Mouse (Mus musculus) heart, adult 2 months (tissue): ENCODE data around the gene Fsd1l. TPM values are rescaled to one million over a fixed set of nuclear protein-coding genes. Genes with fewer than 3 reads are reported as not detected.

Source experiments
- DNase-seq, 2 experiments: peaks; one replicate each; pipeline ENCODE4 v3.0.0; 2021
- H3K27ac ChIP-seq: fragments of 200-600 bp; 2 replicates; pipeline ENCODE4 v1.8.1; 2022
- H3K27me3 ChIP-seq: fragments of 200-500 bp; 2 replicates; pipeline ENCODE4 v1.6.1; 2012; ENCODE audit warnings: mild to moderate bottlenecking, low read length, inconsistent platforms, mixed read lengths; ENCODE audit not compliant: control insufficient read depth, insufficient read depth
- H3K36me3 ChIP-seq: fragments of 200-500 bp; 2 replicates; pipeline ENCODE4 v1.6.1; 2012; ENCODE audit warnings: low read length, inconsistent platforms; ENCODE audit not compliant: control insufficient read depth, insufficient read depth
- H3K4me1 ChIP-seq: fragments of 200-500 bp; 2 replicates; pipeline ENCODE4 v1.6.1; 2011; ENCODE audit warnings: low read length; ENCODE audit not compliant: control insufficient read depth, insufficient read depth
- H3K4me3 ChIP-seq: fragments of 200-600 bp; 2 replicates; pipeline ENCODE4 v1.8.1; 2022
- H3K79me2 ChIP-seq: fragments of 200-500 bp; replicated peaks from 2 replicates; pipeline ENCODE4 v1.6.1; 2012; ENCODE audit warnings: mild to moderate bottlenecking, inconsistent platforms, low read length, moderate library complexity, mixed read lengths; ENCODE audit not compliant: control insufficient read depth, insufficient read depth
- H3K9ac ChIP-seq: fragments of 200-500 bp; 2 replicates; pipeline ENCODE4 v1.6.1; 2012; ENCODE audit warnings: low read depth, mild to moderate bottlenecking, control low read depth, inconsistent platforms, low read length, mixed read lengths
- CTCF ChIP-seq: fragments of 200-600 bp; IDR thresholded peaks from 2 replicates; pipeline ENCODE4 v1.8.1; 2022; ENCODE audit warnings: antibody characterized with exemption, mild to moderate bottlenecking, moderate library complexity
- EP300 ChIP-seq: fragments of 200-500 bp; IDR thresholded peaks from 2 replicates; pipeline ENCODE4 v1.6.1; 2011; ENCODE audit warnings: low read depth, low read length, control low read depth; ENCODE audit not compliant: insufficient read depth
- POLR2A ChIP-seq: fragments of 200-500 bp; IDR thresholded peaks from 2 replicates; pipeline ENCODE4 v1.6.1; 2011; ENCODE audit warnings: mild to moderate bottlenecking, low read depth, low read length, control low read depth; ENCODE audit not compliant: insufficient read depth
- WGBS: fragments of 180-500 bp; shearing (Covaris S2); methylation state at CpG from one replicate; pipeline ENCODE4 v1.1.7; 2018; 5-methylcytosine and 5-hydroxymethylcytosine counted together
- intact Hi-C: fragments of 180-260 bp; cut with DNase I; formaldehyde crosslinking; loops from one replicate; pipeline ENCODE4 v1.15.1; 2025
- polyA plus RNA-seq: library from polyadenylated mRNA; depleted of rRNA; stranded (reverse); fragments of >200 nt; gene quantifications from 2 replicates; pipeline ENCODE4 v1.2.3, GENCODE M21; 2012
- total RNA-seq, 2 experiments: library from RNA; stranded (reverse); gene quantifications; 2 replicates each; pipeline ENCODE4 v1.2.3; 2021

The Fsd1l gene
- total and polyA plus RNA-seq, 3 experiments, result 5.8 to 48.9 (median 48.7) TPM

- no peak for TF ChIP-seq POLR2A
- TF ChIP-seq CTCF, result no peak
- TF ChIP-seq EP300, result no peak
- 81% methylated on average over 7 of the region's 7 CpGs for WGBS
- H3K79me2 ChIP-seq, result no peaks in the 10 kb centered on the region
- peaks cover 5% of the 10 kb centered on the region for H3K36me3 ChIP-seq
- H3K9ac ChIP-seq, result no peak overlapping the region
- H3K4me1 ChIP-seq, result peaks cover 15% of the 10 kb centered on the region
- DNase-seq, result no peak
- no peak overlapping the region for H3K4me3 ChIP-seq
- intact Hi-C loops, result loop anchor here (10.0 kb wide), 1 partner anchor 556 kb away; no protein-coding TSS in a partner anchor
- H3K27ac ChIP-seq, result peak overlapping the region; percentile 80
- no peaks in the 10 kb centered on the region for H3K27me3 ChIP-seq
These were observed 40.4 kb upstream of the Fsd1l start for GRCm38 (mm10) chr4:53590691-53591447.

DNA sequence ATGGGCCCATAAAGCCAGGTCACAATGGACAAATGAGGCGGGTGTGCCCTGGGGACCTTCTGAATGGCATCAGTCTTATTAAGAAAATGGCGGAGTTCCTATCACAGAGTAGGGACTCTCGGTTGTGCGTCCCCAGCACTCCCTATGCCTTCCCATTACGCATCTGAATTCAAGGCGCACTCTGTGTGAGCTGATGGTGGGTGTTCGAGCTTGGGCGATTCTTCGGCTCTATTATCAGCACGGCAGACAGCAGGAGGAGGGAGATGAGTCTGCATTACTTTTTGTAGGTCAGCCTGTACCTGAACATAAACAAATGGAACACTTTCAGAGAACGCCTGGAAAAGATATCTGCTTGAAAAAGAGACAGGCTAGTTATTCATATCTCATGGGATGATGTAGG, 39.7 kb upstream of the Fsd1l start:
- Histone ChIP-seq H3K27me3 (no peaks in the 10 kb centered on the region), H3K79me2 (no peaks in the 10 kb centered on the region), H3K9ac (no peak overlapping the region), H3K4me1 (peaks cover 16% of the 10 kb centered on the region), H3K4me3 (peak overlapping the region; percentile 2; the same call in 1 of the 2 replicates), H3K27ac (peak overlapping the region; percentile 80), H3K36me3 (peaks cover 5% of the 10 kb centered on the region)
- whole genome bisulfite sequencing, result 71% methylated on average over 11 of the region's 11 CpGs
- no peak for DNase-seq
- intact Hi-C loops, result loop anchor here (10.0 kb wide), 1 partner anchor 557 kb away; no protein-coding TSS in a partner anchor
- TF ChIP-seq EP300 (no peak), POLR2A (no peak), CTCF (no peak)

DNA sequence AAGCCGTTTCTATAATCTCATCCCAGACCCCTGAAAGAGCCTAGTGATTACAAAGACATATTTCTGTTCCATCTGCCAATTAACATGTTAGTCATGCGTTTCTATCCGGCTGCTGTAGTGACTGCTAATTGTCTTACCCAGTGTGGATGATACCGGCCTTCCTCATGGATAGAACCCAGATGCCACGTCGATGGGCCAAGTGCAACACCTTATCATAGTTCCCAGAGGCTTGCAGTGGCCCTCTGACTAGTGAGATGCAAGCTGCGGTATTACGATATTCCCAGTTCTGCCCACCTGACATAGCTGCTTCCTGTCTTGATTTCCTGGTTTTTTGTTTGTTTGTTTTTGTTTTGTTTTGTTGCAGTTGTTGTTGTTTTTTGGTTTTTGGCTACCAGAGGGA, 39.3 kb upstream of the Fsd1l start:
- 44% methylated on average over 8 of the region's 8 CpGs for WGBS
- H3K79me2 ChIP-seq, result no peaks in the 10 kb centered on the region
- H3K36me3 ChIP-seq, result peaks cover 5% of the 10 kb centered on the region
- H3K9ac ChIP-seq, result no peak overlapping the region
- TF ChIP-seq CTCF (no peak), EP300 (no peak), POLR2A (peak; percentile 50)
- H3K27me3 ChIP-seq, result no peaks in the 10 kb centered on the region
- DNase-seq, result peak; percentile 47 to 53
- H3K4me3 ChIP-seq, result peak overlapping the region; percentile 2; the same call in 1 of the 2 replicates
- H3K27ac ChIP-seq, result peak overlapping the region; percentile 80
- H3K4me1 ChIP-seq, result peaks cover 17% of the 10 kb centered on the region
- intact Hi-C loops, result loop anchor here (1.0 to 10.0 kb wide), 2 partner anchors 152 to 557 kb away; partner anchors contain the start of gene Slc44a1

GRCm38 (mm10) chr4:53592386-53592785, 38.9 kb upstream of the Fsd1l start:
- Histone ChIP-seq H3K4me1 (peaks cover 17% of the 10 kb centered on the region), H3K9ac (no peak overlapping the region), H3K27me3 (no peaks in the 10 kb centered on the region), H3K4me3 (peak overlapping the region; percentile 2; the same call in 1 of the 2 replicates), H3K27ac (peak overlapping the region; percentile 80), H3K79me2 (no peaks in the 10 kb centered on the region), H3K36me3 (peaks cover 5% of the 10 kb centered on the region)
- 28% methylated on average over 9 of the region's 9 CpGs for WGBS
- TF ChIP-seq POLR2A (peak; percentile 40; the same call in 1 of the 2 replicates), EP300 (peak; percentile 97), CTCF (no peak)
- intact Hi-C loops, result loop anchor here (1.0 to 10.0 kb wide), 2 partner anchors 152 to 558 kb away; partner anchors contain the start of gene Slc44a1
- DNase-seq, result peak; percentile 59 to 79

DNA sequence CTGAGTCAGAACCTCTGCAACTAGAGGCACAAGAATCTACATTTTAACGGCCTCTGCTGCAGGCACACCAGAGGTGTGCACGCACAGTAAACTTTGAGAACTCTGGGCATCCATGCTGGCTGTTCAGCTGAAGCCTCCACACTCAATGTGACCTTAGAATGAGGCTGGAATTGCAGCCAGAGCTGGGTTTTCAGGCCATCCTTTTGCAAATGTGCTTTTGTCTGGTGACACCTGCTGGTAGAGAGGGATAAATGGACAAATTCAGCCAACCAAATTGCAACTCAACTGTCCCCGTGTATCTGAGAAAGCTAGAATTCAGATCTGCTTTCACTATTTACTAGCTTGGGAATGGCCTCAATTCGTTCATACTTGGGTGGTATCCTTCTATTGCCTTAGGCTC, 37.1 kb upstream of the Fsd1l start:
- Histone ChIP-seq H3K4me1 (peaks cover 17% of the 10 kb centered on the region), H3K36me3 (peaks cover 5% of the 10 kb centered on the region), H3K4me3 (no peak overlapping the region), H3K27me3 (no peaks in the 10 kb centered on the region), H3K27ac (peak overlapping the region; percentile 80), H3K9ac (no peak overlapping the region), H3K79me2 (no peaks in the 10 kb centered on the region)
- no peak for TF ChIP-seq POLR2A
- peak; percentile 58; the same call in 1 of the 2 replicates for TF ChIP-seq EP300
- peak; percentile 94 for TF ChIP-seq CTCF
- WGBS, result 15% methylated on average over 4 of the region's 4 CpGs
- peak; percentile 50 to 64 for DNase-seq
- intact Hi-C loops, result loop anchor here (1.0 to 10.0 kb wide), 4 partner anchors 49 to 559 kb away; no protein-coding TSS in a partner anchor
